Mouse (Mus musculus): ENCODE results near the gene Slc34a1.

DNA sequence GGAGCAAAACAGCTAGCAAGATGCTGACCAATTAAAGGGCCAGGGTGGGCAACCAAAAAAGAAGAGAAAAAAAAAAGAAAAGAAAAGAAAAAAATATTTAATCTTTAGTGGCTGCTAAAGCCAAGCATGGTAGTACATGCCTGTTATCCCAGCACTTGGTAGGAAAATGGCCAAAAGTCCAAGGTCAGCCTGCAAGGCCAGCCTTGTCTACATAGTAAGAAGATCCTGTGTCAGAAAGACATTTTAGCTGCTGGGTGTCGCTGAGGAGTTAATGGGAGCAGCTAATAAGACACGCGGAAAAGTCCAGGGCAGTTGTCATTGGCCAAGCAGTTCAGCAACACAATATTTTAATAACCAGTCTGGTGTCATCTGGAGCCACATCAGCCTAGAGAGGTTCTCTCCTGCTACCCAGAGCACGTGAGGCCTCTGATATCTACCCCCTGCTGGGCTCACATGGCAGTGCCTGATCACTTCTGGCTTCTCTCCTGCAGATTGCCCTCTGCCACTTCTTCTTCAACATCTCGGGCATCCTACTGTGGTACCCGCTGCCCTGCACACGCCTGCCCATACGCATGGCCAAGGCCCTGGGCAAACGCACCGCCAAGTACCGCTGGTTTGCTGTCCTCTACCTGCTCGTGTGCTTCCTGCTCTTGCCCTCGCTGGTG, 14.8 kb downstream of the Slc34a1 start:
- TF ChIP-seq CTCF (IDR thresholded peaks at IDR 0.05; ENCODE audit: insufficient read depth, low read depth, low read length) (no peak), POLR2A (IDR thresholded peaks at IDR 0.05; ENCODE audit: insufficient read depth, low read depth, low read length) (no peak)

Measured in olfactory bulb, adult 2 months (tissue).